Mouse (Mus musculus) neural tube, embryonic 12.5 days (tissue): ENCODE results near the gene Cacnb4. TPM values are rescaled to one million over a fixed set of nuclear protein-coding genes. Genes with fewer than 3 reads are reported as not detected.

Experiments
- ATAC-seq: fragments of 200-750 bp; cut with Nextera tagmentation; 2 replicates; pipeline ENCODE4 v1.8.0; 2017; ENCODE audit warnings: low read depth, mild to moderate bottlenecking, moderate TSS enrichment, moderate library complexity; ENCODE audit not compliant: low FRiP score
- H3K27ac ChIP-seq: fragments of 300-500 bp; sonication (generic); 2 replicates; pipeline ENCODE4 v1.5.1; 2016
- H3K27me3 ChIP-seq: fragments of 300-500 bp; sonication (generic); replicated peaks from 2 replicates; pipeline ENCODE4 v1.6.1; 2016; ENCODE audit warnings: mild to moderate bottlenecking
- H3K36me3 ChIP-seq: fragments of 300-500 bp; sonication (generic); 2 replicates; pipeline ENCODE4 v1.6.1; 2016; ENCODE audit warnings: mild to moderate bottlenecking
- H3K4me1 ChIP-seq: fragments of 300-500 bp; sonication (generic); 2 replicates; pipeline ENCODE4 v1.6.1; 2016
- H3K4me2 ChIP-seq: fragments of 300-500 bp; sonication (generic); replicated peaks from 2 replicates; pipeline ENCODE4 v1.6.1; 2016; ENCODE audit warnings: mild to moderate bottlenecking
- H3K4me3 ChIP-seq: fragments of 300-500 bp; sonication (generic); 2 replicates; pipeline ENCODE4 v1.5.1; 2016
- H3K9ac ChIP-seq: fragments of 300-500 bp; sonication (generic); 2 replicates; pipeline ENCODE4 v1.6.1; 2016; ENCODE audit warnings: mild to moderate bottlenecking
- H3K9me3 ChIP-seq: fragments of 300-500 bp; sonication (generic); 2 replicates; pipeline ENCODE4 v1.6.1; 2016; ENCODE audit warnings: mild to moderate bottlenecking
- WGBS: fragments of 180-500 bp; shearing (Covaris S2); methylation state at CpG from one replicate; pipeline ENCODE4 v1.1.7; 2016; 5-methylcytosine and 5-hydroxymethylcytosine counted together
- polyA plus RNA-seq: library from polyadenylated mRNA; unstranded; fragments of >200 nt; fragmentation: Nextera tagmentation; extraction: Ambion mirVana; gene quantifications from 2 replicates; pipeline ENCODE4 v1.2.1, GENCODE M21; 2016

Gene Cacnb4
- polyA plus RNA-seq, 1 experiment from 2014 or later: 5.9 TPM

DNA sequence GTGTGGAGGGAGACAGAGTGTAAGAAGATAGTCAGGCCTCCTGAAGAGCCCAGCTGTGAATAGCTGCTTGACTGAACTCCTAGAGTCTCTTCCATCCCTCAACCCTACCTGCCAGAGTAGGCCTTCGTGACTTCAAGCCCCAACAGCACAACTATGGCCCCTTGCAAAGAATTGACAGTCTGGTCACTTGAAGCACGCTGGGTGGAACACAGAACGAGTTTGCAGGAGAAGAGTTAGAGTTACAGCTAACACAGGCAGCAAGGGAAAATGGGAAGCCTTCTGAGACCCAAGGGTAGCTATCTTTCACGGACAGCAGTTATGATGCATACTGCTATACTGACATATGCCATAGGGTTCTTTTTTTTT is 119.7 kb downstream of the Cacnb4 start:
- Histone ChIP-seq H3K9me3 (no peaks in the 10 kb centered on the region), H3K27ac (no peak overlapping the region), H3K36me3 (no peaks in the 10 kb centered on the region), H3K9ac (peak overlapping the region; percentile 46; the same call in 1 of the 2 replicates), H3K4me1 (peaks cover 16% of the 10 kb centered on the region; the same call in 1 of the 2 replicates), H3K4me2 (peak overlapping the region; percentile 53), H3K4me3 (peak overlapping the region; percentile 37), H3K27me3 (no peaks in the 10 kb centered on the region)
- WGBS: 77% methylated on average over 4 of the region's 4 CpGs
- no peak for ATAC-seq

GRCm38 (mm10) chr2:52556298-52556960 is 120.2 kb downstream of the Cacnb4 start:
- H3K9ac ChIP-seq: peak overlapping the region; percentile 5; the same call in 1 of the 2 replicates
- peak overlapping the region; percentile 37; the same call in 1 of the 2 replicates for H3K4me3 ChIP-seq
- H3K4me2 ChIP-seq: peak overlapping the region; percentile 53
- no peaks in the 10 kb centered on the region for H3K9me3 ChIP-seq
- H3K4me1 ChIP-seq: peaks cover 16% of the 10 kb centered on the region; the same call in 1 of the 2 replicates
- H3K27me3 ChIP-seq: no peaks in the 10 kb centered on the region
- H3K36me3 ChIP-seq: no peaks in the 10 kb centered on the region
- ATAC-seq: no peak
- no peak overlapping the region for H3K27ac ChIP-seq
- WGBS: 88% methylated on average over 20 of the region's 20 CpGs

DNA sequence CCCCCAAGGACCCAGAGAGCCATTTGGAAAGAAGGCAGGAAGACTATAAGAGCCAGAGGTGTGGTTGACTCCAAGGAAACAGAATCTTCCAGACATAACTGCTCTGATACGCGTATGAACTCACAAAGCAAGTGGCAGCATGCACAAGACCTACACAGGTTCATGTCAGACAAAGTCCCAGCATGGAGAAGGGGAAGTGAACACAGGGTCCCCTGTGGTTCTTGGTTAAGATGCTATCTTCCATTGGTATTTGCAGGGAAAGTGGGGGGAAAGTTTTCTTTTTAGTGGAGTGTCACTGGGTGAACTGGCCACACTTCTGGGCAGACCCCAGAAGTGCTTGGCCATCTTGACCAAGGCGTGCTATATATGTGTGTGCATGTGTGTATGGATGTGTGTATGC is 128.2 kb downstream of the Cacnb4 start:
- no peaks in the 10 kb centered on the region for H3K9me3 ChIP-seq
- no peaks in the 10 kb centered on the region for H3K4me1 ChIP-seq
- no peak overlapping the region for H3K4me2 ChIP-seq
- H3K36me3 ChIP-seq: peaks cover 2% of the 10 kb centered on the region; the same call in 1 of the 2 replicates
- no peaks in the 10 kb centered on the region for H3K27me3 ChIP-seq
- ATAC-seq: no peak
- H3K27ac ChIP-seq: no peak overlapping the region
- H3K9ac ChIP-seq: no peak overlapping the region
- WGBS: 90% methylated on average over 3 of the region's 3 CpGs
- no peak overlapping the region for H3K4me3 ChIP-seq

DNA sequence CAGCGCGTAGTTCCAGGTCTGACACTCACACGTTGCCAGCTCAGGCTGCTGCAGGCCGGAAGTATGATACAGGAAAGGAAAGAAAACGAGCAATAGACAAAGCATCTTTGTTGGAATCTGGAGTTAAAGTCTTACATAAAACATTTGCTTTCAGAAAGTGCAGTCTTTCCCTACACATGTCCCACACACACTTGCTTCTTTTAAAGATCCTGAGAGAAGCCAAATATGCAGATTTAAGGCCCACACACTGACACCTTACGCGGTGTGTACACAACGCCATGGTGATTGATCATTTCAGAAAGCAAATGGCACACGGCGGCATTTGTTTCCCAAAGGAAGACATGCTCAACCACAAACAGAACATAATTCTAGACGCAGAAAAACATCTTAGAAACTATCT is 129.3 kb downstream of the Cacnb4 start:
- no peaks in the 10 kb centered on the region for H3K27me3 ChIP-seq
- 90% methylated on average over 11 of the region's 11 CpGs for WGBS
- no peak overlapping the region for H3K27ac ChIP-seq
- H3K4me3 ChIP-seq: no peak overlapping the region
- H3K36me3 ChIP-seq: peaks cover 2% of the 10 kb centered on the region; the same call in 1 of the 2 replicates
- no peaks in the 10 kb centered on the region for H3K9me3 ChIP-seq
- no peak overlapping the region for H3K4me2 ChIP-seq
- ATAC-seq: no peak
- H3K4me1 ChIP-seq: no peaks in the 10 kb centered on the region
- no peak overlapping the region for H3K9ac ChIP-seq

DNA sequence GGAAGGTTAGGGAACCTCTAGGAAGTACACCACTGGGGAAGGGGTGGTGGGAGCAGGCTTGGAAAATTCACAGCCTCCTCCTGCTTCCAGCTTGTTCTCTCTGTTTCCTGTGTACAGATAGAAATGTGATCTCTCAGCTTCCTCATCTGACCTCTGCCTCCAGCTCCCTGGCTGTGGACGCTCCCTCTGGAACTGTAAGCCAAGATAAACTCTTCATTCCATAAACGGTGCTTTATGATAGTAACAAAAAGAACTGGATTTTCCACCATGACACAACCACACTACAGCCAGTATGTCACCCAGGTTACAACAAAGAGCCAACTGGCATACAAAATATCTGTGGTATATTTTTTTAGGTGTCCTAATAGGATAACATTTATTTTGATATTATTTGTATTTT is 132.1 kb downstream of the Cacnb4 start:
- WGBS: 82% methylated on average over 2 of the region's 2 CpGs
- H3K27ac ChIP-seq: no peak overlapping the region

DNA sequence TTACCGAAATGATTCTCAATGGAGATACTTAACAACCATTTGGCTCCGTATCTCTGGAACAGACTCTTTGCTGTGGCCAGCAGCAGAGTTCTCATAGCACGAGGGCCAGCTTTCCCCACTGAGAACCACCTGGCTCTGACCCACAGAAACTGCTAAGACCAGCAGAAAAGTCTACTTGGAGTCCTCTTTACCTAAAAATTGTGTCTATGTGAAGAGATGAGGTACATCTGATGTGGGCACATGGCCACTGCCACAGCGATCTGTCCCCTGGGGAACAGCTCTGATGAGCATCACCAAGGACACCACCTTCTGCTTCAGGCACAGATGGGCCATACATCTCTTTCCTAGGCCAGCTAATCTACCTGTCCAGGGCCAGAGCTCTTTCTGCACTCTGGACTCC is 135.6 kb downstream of the Cacnb4 start:
- H3K9me3 ChIP-seq: no peaks in the 10 kb centered on the region
- no peak overlapping the region for H3K4me3 ChIP-seq
- WGBS: 95% methylated on average over 4 of the region's 4 CpGs
- peaks cover 2% of the 10 kb centered on the region; the same call in 1 of the 2 replicates for H3K36me3 ChIP-seq
- H3K27me3 ChIP-seq: no peaks in the 10 kb centered on the region
- no peak overlapping the region for H3K27ac ChIP-seq
- H3K9ac ChIP-seq: no peak overlapping the region
- no peak for ATAC-seq
- H3K4me2 ChIP-seq: no peak overlapping the region
- H3K4me1 ChIP-seq: no peaks in the 10 kb centered on the region

More for the DNA sequence above, 132.1 kb downstream of the Cacnb4 start:
- Histone ChIP-seq H3K4me1 (no peaks in the 10 kb centered on the region), H3K9me3 (no peaks in the 10 kb centered on the region), H3K9ac (no peak overlapping the region), H3K4me3 (no peak overlapping the region), H3K4me2 (no peak overlapping the region), H3K27me3 (no peaks in the 10 kb centered on the region), H3K36me3 (peaks cover 2% of the 10 kb centered on the region; the same call in 1 of the 2 replicates)
- ATAC-seq: no peak

GRCm38 (mm10) chr2:52539318-52539717 is 137.3 kb downstream of the Cacnb4 start:
- Histone ChIP-seq H3K9me3 (no peaks in the 10 kb centered on the region), H3K9ac (no peak overlapping the region), H3K36me3 (no peaks in the 10 kb centered on the region), H3K27me3 (no peaks in the 10 kb centered on the region), H3K4me1 (no peaks in the 10 kb centered on the region), H3K4me3 (no peak overlapping the region), H3K4me2 (no peak overlapping the region), H3K27ac (no peak overlapping the region)
- no peak for ATAC-seq
- WGBS: 87% methylated on average over 6 of the region's 6 CpGs

DNA sequence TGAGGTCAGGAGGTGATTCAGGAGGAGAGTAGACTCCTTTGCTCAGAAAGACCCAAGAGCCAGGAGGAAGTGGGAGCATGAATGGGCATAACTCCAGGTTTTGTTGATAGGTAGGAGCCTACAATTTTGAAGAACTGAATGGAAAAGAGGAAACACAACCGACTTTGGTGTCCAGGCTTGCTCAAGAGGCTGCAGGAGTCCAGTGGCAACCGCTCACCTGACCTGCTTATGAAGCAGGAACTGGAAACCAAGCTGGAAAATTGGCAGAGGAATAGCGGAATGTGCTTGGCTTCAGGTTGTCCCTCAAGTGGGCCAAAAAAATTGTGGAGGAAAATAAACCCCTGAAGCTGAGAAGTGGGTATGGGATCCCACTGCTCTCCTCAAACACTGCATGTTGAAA is 139.0 kb downstream of the Cacnb4 start:
- no peaks in the 10 kb centered on the region for H3K9me3 ChIP-seq
- no peaks in the 10 kb centered on the region for H3K27me3 ChIP-seq
- WGBS: 88% methylated on average over 3 of the region's 3 CpGs
- no peaks in the 10 kb centered on the region for H3K4me1 ChIP-seq
- no peak overlapping the region for H3K9ac ChIP-seq
- H3K4me2 ChIP-seq: no peak overlapping the region
- H3K36me3 ChIP-seq: no peaks in the 10 kb centered on the region
- H3K4me3 ChIP-seq: no peak overlapping the region
- ATAC-seq: no peak
- H3K27ac ChIP-seq: no peak overlapping the region

GRCm38 (mm10) chr2:52537155-52537554 is 139.5 kb downstream of the Cacnb4 start:
- Histone ChIP-seq H3K27me3 (no peaks in the 10 kb centered on the region), H3K9me3 (no peaks in the 10 kb centered on the region), H3K4me3 (no peak overlapping the region), H3K36me3 (no peaks in the 10 kb centered on the region), H3K9ac (no peak overlapping the region), H3K4me1 (no peaks in the 10 kb centered on the region), H3K27ac (no peak overlapping the region), H3K4me2 (no peak overlapping the region)
- 88% methylated on average over 9 of the region's 9 CpGs for whole genome bisulfite sequencing
- ATAC-seq: no peak

GRCm38 (mm10) chr2:52536511-52536910 is 140.1 kb downstream of the Cacnb4 start:
- no peak for ATAC-seq
- 88% methylated on average over 4 of the region's 4 CpGs for WGBS
- no peak overlapping the region for H3K9ac ChIP-seq
- no peaks in the 10 kb centered on the region for H3K9me3 ChIP-seq
- H3K36me3 ChIP-seq: no peaks in the 10 kb centered on the region
- no peak overlapping the region for H3K4me3 ChIP-seq
- no peak overlapping the region for H3K4me2 ChIP-seq
- no peak overlapping the region for H3K27ac ChIP-seq
- H3K4me1 ChIP-seq: no peaks in the 10 kb centered on the region
- no peaks in the 10 kb centered on the region for H3K27me3 ChIP-seq

DNA sequence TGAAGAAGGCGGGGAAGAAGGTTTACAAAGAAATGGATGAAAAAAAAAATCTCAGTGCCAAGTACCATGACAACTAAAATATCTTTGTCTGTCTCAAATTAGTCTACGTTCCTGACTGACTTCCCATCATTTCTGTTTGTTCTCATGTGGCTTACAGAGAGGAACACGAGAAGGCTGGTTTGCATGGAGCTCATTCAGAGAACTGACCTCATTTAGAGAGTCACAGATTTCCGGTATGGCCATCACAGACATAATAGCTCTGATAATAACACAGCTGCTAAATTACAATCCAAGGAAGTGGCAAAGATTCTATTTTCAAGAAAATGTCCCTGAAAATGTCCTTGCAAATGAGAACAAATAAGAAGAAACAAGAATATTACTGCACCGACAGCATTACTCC is 142.9 kb downstream of the Cacnb4 start:
- no peak overlapping the region for H3K27ac ChIP-seq
- no peak overlapping the region for H3K4me2 ChIP-seq
- WGBS: 87% methylated on average over 5 of the region's 5 CpGs
- H3K27me3 ChIP-seq: no peaks in the 10 kb centered on the region
- no peaks in the 10 kb centered on the region for H3K9me3 ChIP-seq
- H3K4me3 ChIP-seq: no peak overlapping the region
- no peaks in the 10 kb centered on the region for H3K36me3 ChIP-seq
- no peak for ATAC-seq
- H3K9ac ChIP-seq: no peak overlapping the region
- H3K4me1 ChIP-seq: no peaks in the 10 kb centered on the region

DNA sequence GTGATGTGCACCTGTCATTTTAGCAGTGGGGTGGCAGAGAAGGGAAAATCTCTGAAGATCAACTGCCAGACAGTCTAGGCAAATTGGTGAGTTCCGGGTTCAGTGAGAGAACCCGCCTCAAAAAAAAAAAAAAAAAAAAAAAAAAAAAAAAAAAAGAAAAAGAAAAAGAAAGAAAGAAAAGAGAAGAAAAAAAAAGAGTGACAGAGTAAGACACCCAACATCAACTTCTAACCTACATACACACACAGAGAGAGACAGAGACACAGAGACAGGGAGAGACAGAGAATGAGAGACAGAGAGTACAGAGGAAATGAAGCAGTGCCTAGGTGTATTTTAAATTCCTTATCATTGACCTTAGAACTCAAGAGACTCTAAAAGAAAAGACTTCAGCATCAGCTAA is 146.1 kb downstream of the Cacnb4 start:
- Histone ChIP-seq H3K27ac (no peak overlapping the region), H3K9ac (no peak overlapping the region), H3K4me3 (no peak overlapping the region), H3K27me3 (no peaks in the 10 kb centered on the region), H3K4me2 (no peak overlapping the region), H3K36me3 (no peaks in the 10 kb centered on the region), H3K4me1 (no peaks in the 10 kb centered on the region), H3K9me3 (no peaks in the 10 kb centered on the region)
- 83% methylated on average over 2 of the region's 2 CpGs for WGBS
- no peak for ATAC-seq

- Histone ChIP-seq H3K4me3 (no peak overlapping the region), H3K4me2 (no peak overlapping the region), H3K27ac (no peak overlapping the region), H3K9ac (no peak overlapping the region), H3K27me3 (no peaks in the 10 kb centered on the region), H3K9me3 (no peaks in the 10 kb centered on the region), H3K4me1 (no peaks in the 10 kb centered on the region), H3K36me3 (no peaks in the 10 kb centered on the region)
- no peak for ATAC-seq
- 86% methylated on average over 7 of the region's 7 CpGs for WGBS
Observed at GRCm38 (mm10) chr2:52529245-52529644, 147.4 kb downstream of the Cacnb4 start.
